Mouse (Mus musculus) heart, postnatal 0 days (tissue): ENCODE measurements around the gene Npas3.

ENCODE experiments used
- CTCF ChIP-seq: IDR thresholded peaks from 2 replicates; pipeline ENCODE4 v1.5.1; 2016; ENCODE audit warnings: antibody characterized with exemption, control low read depth, low read depth
- EP300 ChIP-seq: IDR thresholded peaks from 2 replicates; pipeline ENCODE4 v1.6.1; 2016; ENCODE audit warnings: antibody characterized with exemption, low read depth

DNA sequence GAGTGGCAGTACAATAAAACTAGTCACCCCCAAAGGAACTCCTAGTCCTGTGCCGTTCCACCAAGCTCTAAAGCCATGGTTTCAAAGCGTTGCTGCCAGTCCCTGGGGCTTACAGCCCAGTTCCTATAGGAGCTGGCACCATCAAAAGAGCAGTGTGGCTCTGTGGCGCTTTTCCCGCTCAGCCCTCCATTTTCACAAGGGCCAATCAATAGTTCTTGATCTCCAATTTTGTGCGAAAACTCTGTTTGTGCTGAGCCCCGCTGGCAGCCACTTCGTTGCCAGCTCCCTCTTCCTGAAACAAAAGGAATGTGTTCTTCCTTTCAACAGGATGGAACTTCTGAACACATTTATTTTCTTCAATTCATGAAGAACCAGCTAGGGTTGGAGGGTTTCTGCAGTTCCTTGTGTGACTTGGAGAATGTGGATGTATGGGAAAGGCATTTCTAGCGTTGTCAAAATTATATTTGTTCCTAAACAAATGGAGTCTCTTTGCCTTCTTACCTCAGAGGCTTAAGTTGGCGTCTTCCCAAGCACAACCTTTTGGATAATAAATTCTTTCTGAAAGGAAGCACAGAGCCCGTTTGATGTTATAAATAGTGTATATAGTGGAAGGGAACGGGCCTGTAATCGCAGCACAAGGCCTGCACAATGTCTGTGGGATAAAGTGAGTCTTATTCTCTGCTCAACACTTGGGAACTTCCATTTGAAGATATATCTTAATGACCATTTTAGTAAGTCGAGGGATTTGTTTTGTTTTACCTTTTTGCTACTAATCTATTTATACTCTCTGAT is 504.0 kb downstream of the Npas3 start:
- TF ChIP-seq CTCF (no peak), EP300 (no peak)
